Mouse (Mus musculus): Measurements from ENCODE around the gene Obscn.

GRCm38 (mm10) chr11:59132065-59132464, 4.1 kb downstream of the Obscn start:
- TF ChIP-seq RAD21 (IDR thresholded peaks at IDR 0.05; ENCODE audit: low read depth, low read length) = no peak
- no peak for TF ChIP-seq POLR2A (IDR thresholded peaks at IDR 0.05; ENCODE audit: low read depth, low read length)
- no peak for TF ChIP-seq TBP (conservative IDR thresholded peaks at IDR 0.05; ENCODE audit: low read depth, low read length)
- peak; percentile 80 for TF ChIP-seq BHLHE40 (IDR thresholded peaks at IDR 0.05; ENCODE audit: low read depth, low read length)
- TF ChIP-seq CTCF (conservative IDR thresholded peaks at IDR 0.05 in 1 of 2, IDR thresholded peaks at IDR 0.05 in 1 of 2; ENCODE audit: low read depth in 2 of 2, low read length in 2 of 2) = no peak
- no peak for TF ChIP-seq HCFC1 (IDR thresholded peaks at IDR 0.05; ENCODE audit: low read depth, low read length)
- peak; percentile 6; the same call in 1 of the 2 replicates for TF ChIP-seq MXI1 (IDR thresholded peaks at IDR 0.05; ENCODE audit: low read depth, low read length)
- no peak for TF ChIP-seq NELFE (IDR thresholded peaks at IDR 0.05; ENCODE audit: low read depth, low read length)
- 0 out of 2 replicates have a peak, but pooled peaks have one; percentile 18 for TF ChIP-seq JUND (conservative IDR thresholded peaks at IDR 0.05; ENCODE audit: low read depth, low read length)
- no peak for TF ChIP-seq NRF1 (IDR thresholded peaks at IDR 0.05; ENCODE audit: low read depth, low read length)
- peak; percentile 70 for TF ChIP-seq ETS1 (conservative IDR thresholded peaks at IDR 0.05; ENCODE audit: low read depth, low read length)
- TF ChIP-seq ZC3H11A (IDR thresholded peaks at IDR 0.05; ENCODE audit: low read depth, low read length) = no peak
- peak; percentile 97 for TF ChIP-seq EP300 (IDR thresholded peaks at IDR 0.05; ENCODE audit: low read length)
